Mouse (Mus musculus): Measurements from ENCODE around the gene Krt25. TPM values are rescaled to one million over a fixed set of nuclear protein-coding genes. Genes with fewer than 3 reads are reported as not detected.

Gene Krt25
- polyA plus RNA-seq, 1 experiment from 2014 or later, result not detected

- H3K36me3 ChIP-seq (ENCODE audit: insufficient read depth, low read length), result no peaks in the 10 kb centered on the region
- ATAC-seq (ENCODE audit: low FRiP score, low TSS enrichment), result no peak
- no peaks in the 10 kb centered on the region for H3K27me3 ChIP-seq (ENCODE audit: insufficient read depth, low read length)
- no peak overlapping the region for H3K27ac ChIP-seq (ENCODE audit: low read length)
- H3K4me2 ChIP-seq (replicated peaks; ENCODE audit: low read depth, low read length), result no peak overlapping the region
- no peaks in the 10 kb centered on the region for H3K9me3 ChIP-seq (ENCODE audit: low read length)
- 76% methylated on average over 2 of the region's 2 CpGs for WGBS
- H3K9ac ChIP-seq (replicated peaks; ENCODE audit: low read length), result no peak overlapping the region
- H3K4me3 ChIP-seq (ENCODE audit: low read length), result no peak overlapping the region
- H3K4me1 ChIP-seq (ENCODE audit: insufficient read depth, low read length), result no peaks in the 10 kb centered on the region
Observed at GRCm38 (mm10) chr11:99329655-99330054, 6.9 kb upstream of the Krt25 start.

- Histone ChIP-seq H3K4me2 (replicated peaks; ENCODE audit: low read depth, low read length) (no peak overlapping the region), H3K9ac (replicated peaks; ENCODE audit: low read length) (no peak overlapping the region), H3K27ac (ENCODE audit: low read length) (no peak overlapping the region), H3K9me3 (ENCODE audit: low read length) (no peaks in the 10 kb centered on the region), H3K4me3 (ENCODE audit: low read length) (no peak overlapping the region), H3K27me3 (ENCODE audit: insufficient read depth, low read length) (no peaks in the 10 kb centered on the region), H3K4me1 (ENCODE audit: insufficient read depth, low read length) (no peaks in the 10 kb centered on the region), H3K36me3 (ENCODE audit: insufficient read depth, low read length) (no peaks in the 10 kb centered on the region)
- 84% methylated on average over 14 of the region's 14 CpGs for WGBS
- ATAC-seq (ENCODE audit: low FRiP score, low TSS enrichment), result no peak
Observed at GRCm38 (mm10) chr11:99321094-99321493, 1.7 kb downstream of the Krt25 start.

- H3K4me2 ChIP-seq (replicated peaks; ENCODE audit: low read depth, low read length), result no peak overlapping the region
- WGBS, result 55% methylated on average over 9 of the region's 9 CpGs
- no peak for ATAC-seq (ENCODE audit: low FRiP score, low TSS enrichment)
- no peaks in the 10 kb centered on the region for H3K9me3 ChIP-seq (ENCODE audit: low read length)
- H3K27ac ChIP-seq (ENCODE audit: low read length), result no peak overlapping the region
- H3K9ac ChIP-seq (replicated peaks; ENCODE audit: low read length), result no peak overlapping the region
- H3K4me1 ChIP-seq (ENCODE audit: insufficient read depth, low read length), result no peaks in the 10 kb centered on the region
- H3K36me3 ChIP-seq (ENCODE audit: insufficient read depth, low read length), result no peaks in the 10 kb centered on the region
- no peak overlapping the region for H3K4me3 ChIP-seq (ENCODE audit: low read length)
- no peaks in the 10 kb centered on the region for H3K27me3 ChIP-seq (ENCODE audit: insufficient read depth, low read length)
Observed at GRCm38 (mm10) chr11:99319127-99319526, 3.6 kb downstream of the Krt25 start.

- Histone ChIP-seq H3K9me3 (ENCODE audit: low read length) (no peaks in the 10 kb centered on the region), H3K4me2 (replicated peaks; ENCODE audit: low read depth, low read length) (no peak overlapping the region), H3K36me3 (ENCODE audit: insufficient read depth, low read length) (no peaks in the 10 kb centered on the region), H3K27me3 (ENCODE audit: insufficient read depth, low read length) (no peaks in the 10 kb centered on the region), H3K4me1 (ENCODE audit: insufficient read depth, low read length) (no peaks in the 10 kb centered on the region), H3K9ac (replicated peaks; ENCODE audit: low read length) (no peak overlapping the region), H3K4me3 (ENCODE audit: low read length) (no peak overlapping the region), H3K27ac (ENCODE audit: low read length) (no peak overlapping the region)
- ATAC-seq (ENCODE audit: low FRiP score, low TSS enrichment), result no peak
- WGBS, result 44% methylated on average over 8 of the region's 8 CpGs
Observed at GRCm38 (mm10) chr11:99316543-99316942, 6.2 kb downstream of the Krt25 start.

- no peaks in the 10 kb centered on the region for H3K9me3 ChIP-seq (ENCODE audit: low read length)
- H3K4me1 ChIP-seq (ENCODE audit: insufficient read depth, low read length), result no peaks in the 10 kb centered on the region
- H3K27me3 ChIP-seq (ENCODE audit: insufficient read depth, low read length), result no peaks in the 10 kb centered on the region
- H3K27ac ChIP-seq (ENCODE audit: low read length), result no peak overlapping the region
- H3K9ac ChIP-seq (replicated peaks; ENCODE audit: low read length), result no peak overlapping the region
- H3K4me3 ChIP-seq (ENCODE audit: low read length), result no peak overlapping the region
- 81% methylated on average over 2 of the region's 2 CpGs for WGBS
- H3K4me2 ChIP-seq (replicated peaks; ENCODE audit: low read depth, low read length), result no peak overlapping the region
- no peak for ATAC-seq (ENCODE audit: low FRiP score, low TSS enrichment)
- no peaks in the 10 kb centered on the region for H3K36me3 ChIP-seq (ENCODE audit: insufficient read depth, low read length)
Observed at GRCm38 (mm10) chr11:99314594-99314993, 8.2 kb downstream of the Krt25 start.

GRCm38 (mm10) chr11:99310882-99311281 lies 11.9 kb downstream of the Krt25 start:
- H3K4me1 ChIP-seq (ENCODE audit: insufficient read depth, low read length), result no peaks in the 10 kb centered on the region
- no peaks in the 10 kb centered on the region for H3K9me3 ChIP-seq (ENCODE audit: low read length)
- H3K9ac ChIP-seq (replicated peaks; ENCODE audit: low read length), result no peak overlapping the region
- H3K4me3 ChIP-seq (ENCODE audit: low read length), result no peak overlapping the region
- 82% methylated on average over 1 of the region's 1 CpGs for WGBS
- ATAC-seq (ENCODE audit: low FRiP score, low TSS enrichment), result no peak
- no peaks in the 10 kb centered on the region for H3K27me3 ChIP-seq (ENCODE audit: insufficient read depth, low read length)
- no peak overlapping the region for H3K27ac ChIP-seq (ENCODE audit: low read length)
- no peak overlapping the region for H3K4me2 ChIP-seq (replicated peaks; ENCODE audit: low read depth, low read length)
- no peaks in the 10 kb centered on the region for H3K36me3 ChIP-seq (ENCODE audit: insufficient read depth, low read length)

GRCm38 (mm10) chr11:99307579-99307978 lies 15.2 kb downstream of the Krt25 start:
- H3K9me3 ChIP-seq (ENCODE audit: low read length), result 0 out of 2 replicates have a peak, but pooled peaks cover 2% of the 10 kb centered on the region
- no peaks in the 10 kb centered on the region for H3K36me3 ChIP-seq (ENCODE audit: insufficient read depth, low read length)
- no peak overlapping the region for H3K4me2 ChIP-seq (replicated peaks; ENCODE audit: low read depth, low read length)
- ATAC-seq (ENCODE audit: low FRiP score, low TSS enrichment), result 0 out of 2 replicates have a peak, but pooled peaks have one; percentile 27
- 21% methylated on average over 2 of the region's 2 CpGs for WGBS
- no peak overlapping the region for H3K4me3 ChIP-seq (ENCODE audit: low read length)
- no peaks in the 10 kb centered on the region for H3K4me1 ChIP-seq (ENCODE audit: insufficient read depth, low read length)
- H3K9ac ChIP-seq (replicated peaks; ENCODE audit: low read length), result no peak overlapping the region
- no peaks in the 10 kb centered on the region for H3K27me3 ChIP-seq (ENCODE audit: insufficient read depth, low read length)
- H3K27ac ChIP-seq (ENCODE audit: low read length), result no peak overlapping the region

GRCm38 (mm10) chr11:99295039-99295438 lies 27.7 kb downstream of the Krt25 start:
- Histone ChIP-seq H3K4me3 (ENCODE audit: low read length) (no peak overlapping the region), H3K9me3 (ENCODE audit: low read length) (no peaks in the 10 kb centered on the region), H3K9ac (replicated peaks; ENCODE audit: low read length) (no peak overlapping the region), H3K27ac (ENCODE audit: low read length) (no peak overlapping the region), H3K36me3 (ENCODE audit: insufficient read depth, low read length) (no peaks in the 10 kb centered on the region), H3K4me1 (ENCODE audit: insufficient read depth, low read length) (no peaks in the 10 kb centered on the region), H3K4me2 (replicated peaks; ENCODE audit: low read depth, low read length) (no peak overlapping the region), H3K27me3 (ENCODE audit: insufficient read depth, low read length) (no peaks in the 10 kb centered on the region; the same call in 1 of the 2 replicates)
- ATAC-seq (ENCODE audit: low FRiP score, low TSS enrichment), result no peak
- WGBS, result 36% methylated on average over 5 of the region's 5 CpGs

GRCm38 (mm10) chr11:99292846-99293245 lies 29.9 kb downstream of the Krt25 start:
- Histone ChIP-seq H3K27me3 (ENCODE audit: insufficient read depth, low read length) (no peaks in the 10 kb centered on the region; the same call in 1 of the 2 replicates), H3K4me1 (ENCODE audit: insufficient read depth, low read length) (no peaks in the 10 kb centered on the region), H3K9ac (replicated peaks; ENCODE audit: low read length) (no peak overlapping the region), H3K36me3 (ENCODE audit: insufficient read depth, low read length) (no peaks in the 10 kb centered on the region), H3K4me2 (replicated peaks; ENCODE audit: low read depth, low read length) (no peak overlapping the region), H3K27ac (ENCODE audit: low read length) (no peak overlapping the region), H3K9me3 (ENCODE audit: low read length) (no peaks in the 10 kb centered on the region), H3K4me3 (ENCODE audit: low read length) (no peak overlapping the region)
- no peak for ATAC-seq (ENCODE audit: low FRiP score, low TSS enrichment)
- WGBS, result 64% methylated on average over 5 of the region's 5 CpGs

GRCm38 (mm10) chr11:99284833-99285312 lies 37.9 kb downstream of the Krt25 start, which contains the start of gene Krt24:
Gene Krt24 (minus strand): TSS chr11:99285262.
- Histone ChIP-seq H3K9ac (replicated peaks; ENCODE audit: low read length) (no peak within 1 kb of the TSS), H3K9me3 (ENCODE audit: low read length) (no peaks in the 10 kb centered on the region), H3K4me2 (replicated peaks; ENCODE audit: low read depth, low read length) (no peak within 1 kb of the TSS), H3K27me3 (ENCODE audit: insufficient read depth, low read length) (no peaks in the 10 kb centered on the region), H3K4me3 (ENCODE audit: low read length) (no peak within 1 kb of the TSS), H3K36me3 (ENCODE audit: insufficient read depth, low read length) (no peaks in the 10 kb centered on the region), H3K27ac (ENCODE audit: low read length) (no peak within 1 kb of the TSS), H3K4me1 (ENCODE audit: insufficient read depth, low read length) (no peaks in the 10 kb centered on the region)
- no peak for ATAC-seq (ENCODE audit: low FRiP score, low TSS enrichment)
- WGBS, result 45% methylated on average over 11 of the region's 11 CpGs

All from kidney, embryonic 16.5 days (tissue).